In the genomic region with DNA sequence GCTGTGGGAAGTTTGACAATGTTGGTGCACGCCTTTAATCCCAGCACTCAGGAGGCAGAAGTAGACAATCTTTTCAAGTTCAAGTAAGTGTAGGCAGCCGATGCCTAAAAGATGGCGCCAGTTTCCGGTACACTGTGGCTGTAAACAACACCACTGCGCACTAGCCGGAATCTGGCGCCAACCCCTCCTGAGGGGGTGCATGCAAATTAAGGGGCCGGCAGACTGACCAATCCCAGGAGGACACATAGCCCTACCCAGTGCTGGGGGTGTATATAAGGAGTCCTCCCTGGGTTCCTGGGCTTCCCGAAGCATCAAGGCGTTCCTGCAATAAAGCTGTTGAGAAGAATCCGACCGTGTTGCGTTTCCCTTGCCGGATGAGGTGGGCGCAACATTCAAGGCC, we compare ENCODE assay signal across 15 mouse cellular contexts.
"Had no signal": no experiment of that assay in that cellular context is flagged by ENCODE, and none has a peak within 500 bp of the region (broad histone marks: within the 10 kb centered on the region; RNA-seq: fewer than 3 reads in every experiment).

No protein-coding gene starts in this region.

- H3K27me3 ChIP-seq: liver, embryonic 13.5 days; liver, embryonic 15.5 days; lung, embryonic 15.5 days; midbrain, embryonic 15.5 days; neural tube, embryonic 12.5 days had no signal

- H3K4me3 ChIP-seq: liver, embryonic 13.5 days; liver, embryonic 15.5 days; lung, embryonic 15.5 days; megakaryocyte, embryonic 14.5 days; midbrain, embryonic 12.5 days; midbrain, embryonic 15.5 days; neural tube, embryonic 12.5 days had no signal

- DNase-seq: liver, embryonic 13.5 days; liver, postnatal 0 days; lung, adult 2 months; lung, postnatal 36 days; right cerebral cortex, postnatal 14 days; spleen, adult 18-20 months; thymus, adult 18-20 months; thymus, postnatal 14 days; thymus, postnatal 36 days had no signal

- H3K4me1 ChIP-seq: megakaryocyte, embryonic 14.5 days; midbrain, embryonic 15.5 days had no signal

- H3K36me3 ChIP-seq: liver, embryonic 13.5 days; liver, embryonic 15.5 days; lung, embryonic 15.5 days; midbrain, embryonic 12.5 days; midbrain, embryonic 15.5 days; neural tube, embryonic 12.5 days had no signal

- H3K9me3 ChIP-seq: liver, embryonic 13.5 days; liver, embryonic 15.5 days; lung, embryonic 15.5 days; midbrain, embryonic 12.5 days; midbrain, embryonic 15.5 days; neural tube, embryonic 12.5 days had no signal
